Mouse (Mus musculus): Measurements from ENCODE around the gene Nodal. TPM values are rescaled to one million over a fixed set of nuclear protein-coding genes. Genes with fewer than 3 reads are reported as not detected.

The Nodal gene
- not detected for polyA plus RNA-seq (2017; shearing (Covaris generic))

GRCm38 (mm10) chr10:61417672-61418071 lies at the start of gene Nodal:
Nodal (plus strand) TSS chr10:61417972.

GRCm38 (mm10) chr10:61383021-61383714 lies 34.6 kb upstream of the Nodal start, which contains the start of gene Pald1:
Pald1 (minus strand) TSS chr10:61383530.

GRCm38 (mm10) chr10:61452645-61453044 lies 34.9 kb downstream of the Nodal start, which contains the start of gene Eif4ebp2:
Eif4ebp2 (minus strand) TSS chr10:61452661.

Other genes with a start within 250 kb of the Nodal start
- not detected for gene Tbata, start 246.0 kb upstream of the Nodal start, polyA plus RNA-seq (2017; shearing (Covaris generic))
- gene Adamts14, start 144.5 kb upstream of the Nodal start, polyA plus RNA-seq (2017; shearing (Covaris generic)): 2.9 TPM
- gene Prf1, start 120.1 kb upstream of the Nodal start, polyA plus RNA-seq (2017; shearing (Covaris generic)): 61.0 TPM
- not detected for gene Pald1, start 34.4 kb upstream of the Nodal start, polyA plus RNA-seq (2017; shearing (Covaris generic))
- gene Eif4ebp2, start 34.7 kb downstream of the Nodal start, polyA plus RNA-seq (2017; shearing (Covaris generic)): 21.2 TPM
- 3.0 TPM for gene Lrrc20, start 57.8 kb downstream of the Nodal start, polyA plus RNA-seq (2017; shearing (Covaris generic))
- not detected for gene Npffr1, start 177.5 kb downstream of the Nodal start, polyA plus RNA-seq (2017; shearing (Covaris generic))
- 47.8 TPM for gene Ppa1, start 230.6 kb downstream of the Nodal start, polyA plus RNA-seq (2017; shearing (Covaris generic))